Mouse (Mus musculus) E14TG2a.4 (cell line): ENCODE results near the gene Sh3bp4.

Experiments used
- CTCF ChIP-seq: conservative IDR thresholded peaks from 2 replicates; pipeline ENCODE4 v1.5.1; 2014; ENCODE audit warnings: low read length
- NANOG ChIP-seq: IDR thresholded peaks from 2 replicates; pipeline ENCODE4 v1.6.1; 2014; ENCODE audit warnings: borderline replicate concordance, low read length, mixed read lengths
- POU5F1 ChIP-seq: IDR thresholded peaks from 2 replicates; pipeline ENCODE4 v1.6.1; 2014; ENCODE audit warnings: low read length, borderline replicate concordance

GRCm38 (mm10) chr1:89075120-89075519 is 4.9 kb downstream of the Sh3bp4 start:
- no peak for TF ChIP-seq CTCF
- TF ChIP-seq POU5F1: no peak
- no peak for TF ChIP-seq NANOG
